21 mouse cellular contexts compared by ENCODE assay signal in genomic region chr2:115685250-115685649, GRCm38 (mm10).
DNase-seq lines count a peak whose midpoint lies in the region; ATAC-seq and TF ChIP-seq lines count a peak whose summit lies in the region.
"Had no signal": no experiment of that assay in that cellular context is flagged by ENCODE, and none has a peak within 500 bp of the region (broad histone marks: within the 10 kb centered on the region; RNA-seq: fewer than 3 reads in every experiment).

No protein-coding gene starts in this region.

- H3K4me1 ChIP-seq in kidney, adult 2 months (ENCODE audit: control insufficient read depth, insufficient read depth, low read length) = no peaks in the 10 kb centered on the region
- H3K4me1 ChIP-seq in kidney, embryonic 15.5 days = peaks cover 17% of the 10 kb centered on the region; the same call in 1 of the 2 replicates
- H3K4me1 ChIP-seq in kidney, postnatal 0 days (replicated peaks; ENCODE audit: insufficient read depth, low read length) = no peaks in the 10 kb centered on the region; the same call in 1 of the 2 replicates
- peaks cover 15% of the 10 kb centered on the region for H3K4me1 ChIP-seq in olfactory bulb, adult 2 months (ENCODE audit: control insufficient read depth, insufficient read depth, low read length)
- H3K4me1 ChIP-seq: embryonic facial prominence, embryonic 10.5 days; embryonic facial prominence, embryonic 12.5 days had no signal

- no peak for TF ChIP-seq CTCF in kidney, adult 2 months (conservative IDR thresholded peaks at IDR 0.05; ENCODE audit: insufficient read depth, insufficient read length, low read depth, low read length)
- no peak for TF ChIP-seq CTCF in kidney, postnatal 0 days (IDR thresholded peaks at IDR 0.05; ENCODE audit: low read depth)
- TF ChIP-seq CTCF in olfactory bulb, adult 2 months (IDR thresholded peaks at IDR 0.05; ENCODE audit: insufficient read depth, low read depth, low read length) = no peak

- WGBS in kidney, adult 2 months = 38% methylated on average over 3 of the region's 3 CpGs
- WGBS in kidney, embryonic 15.5 days = 28% methylated on average over 3 of the region's 3 CpGs
- WGBS in kidney, postnatal 0 days = 27% methylated on average over 3 of the region's 3 CpGs
- WGBS in olfactory bulb, adult 2 months = 85% methylated on average over 3 of the region's 3 CpGs

- ATAC-seq in kidney, embryonic 15.5 days (replicated peaks; ENCODE audit: low FRiP score) = peak; percentile 85
- ATAC-seq in kidney, postnatal 0 days (replicated peaks; ENCODE audit: low FRiP score, low read depth) = peak; percentile 75
- ATAC-seq: activated CD4-positive, CD25-positive, alpha-beta regulatory T cell, adult 4 months; forebrain, embryonic 13.5 days; forebrain, embryonic 15.5 days had no signal

- no peak for TF ChIP-seq POLR2A in kidney, adult 2 months (IDR thresholded peaks at IDR 0.05; ENCODE audit: low read depth, low read length)
- no peak for TF ChIP-seq POLR2A in olfactory bulb, adult 2 months (IDR thresholded peaks at IDR 0.05; ENCODE audit: insufficient read depth, low read depth, low read length)

- no peaks in the 10 kb centered on the region for H3K27me3 ChIP-seq in kidney, adult 2 months (replicated peaks; ENCODE audit: control insufficient read depth, insufficient read depth, low read length)
- no peaks in the 10 kb centered on the region for H3K27me3 ChIP-seq in kidney, embryonic 15.5 days
- no peaks in the 10 kb centered on the region for H3K27me3 ChIP-seq in kidney, postnatal 0 days (ENCODE audit: insufficient read depth, low read length)
- H3K27me3 ChIP-seq: embryonic facial prominence, embryonic 12.5 days; forebrain, embryonic 13.5 days; forebrain, embryonic 15.5 days had no signal

- H3K4me3 ChIP-seq in kidney, adult 2 months (ENCODE audit: insufficient read depth, low read depth, low read length) = no peak overlapping the region
- H3K4me3 ChIP-seq in kidney, embryonic 15.5 days (replicated peaks) = no peak overlapping the region
- no peak overlapping the region for H3K4me3 ChIP-seq in kidney, postnatal 0 days (replicated peaks; ENCODE audit: low read depth, low read length)
- H3K4me3 ChIP-seq in olfactory bulb, adult 2 months (ENCODE audit: insufficient read depth, low read depth, low read length) = no peak overlapping the region
- H3K4me3 ChIP-seq: embryonic facial prominence, embryonic 10.5 days; embryonic facial prominence, embryonic 12.5 days; forebrain, embryonic 13.5 days; forebrain, embryonic 15.5 days had no signal

- no peaks in the 10 kb centered on the region for H3K36me3 ChIP-seq in kidney, adult 2 months (ENCODE audit: control insufficient read depth, insufficient read depth, low read length)
- H3K36me3 ChIP-seq in kidney, embryonic 15.5 days = no peaks in the 10 kb centered on the region; the same call in 1 of the 2 replicates
- H3K36me3 ChIP-seq in kidney, postnatal 0 days (ENCODE audit: insufficient read depth, low read length) = 0 out of 2 replicates have a peak, but pooled peaks cover 4% of the 10 kb centered on the region
- H3K36me3 ChIP-seq: embryonic facial prominence, embryonic 10.5 days; embryonic facial prominence, embryonic 12.5 days; forebrain, embryonic 15.5 days had no signal

- H3K9ac ChIP-seq in kidney, embryonic 15.5 days = no peak overlapping the region
- H3K9ac ChIP-seq in kidney, postnatal 0 days (ENCODE audit: low read depth, low read length) = no peak overlapping the region
- H3K9ac ChIP-seq: embryonic facial prominence, embryonic 12.5 days; forebrain, embryonic 13.5 days; forebrain, embryonic 15.5 days had no signal

- peak; percentile 4 for DNase-seq in kidney, adult 2 months
- DNase-seq in kidney, adult 8-10 months = no peak
- no peak for DNase-seq in kidney, adult 18-20 months
- DNase-seq in kidney, postnatal 0 days (ENCODE audit: low spot score) = peak; percentile 86
- no peak for DNase-seq in kidney, adult 9 months
- no peak for DNase-seq in lung, adult 18-20 months
- DNase-seq: adrenal gland, adult 8-10 months; adrenal gland, postnatal 14 days; adrenal gland, postnatal 36 days; cerebellum, adult 11-12 months; cerebellum, adult 2 months; cerebellum, adult 9-10 months; cerebellum, postnatal 10 days; cerebellum, postnatal 25 days had no signal

- no peaks in the 10 kb centered on the region for H3K9me3 ChIP-seq in kidney, embryonic 15.5 days (replicated peaks)
- H3K9me3 ChIP-seq in kidney, postnatal 0 days (replicated peaks; ENCODE audit: low read length) = no peaks in the 10 kb centered on the region
- H3K9me3 ChIP-seq: embryonic facial prominence, embryonic 10.5 days; embryonic facial prominence, embryonic 12.5 days; forebrain, embryonic 13.5 days; forebrain, embryonic 15.5 days had no signal

- H3K4me2 ChIP-seq in kidney, embryonic 15.5 days = no peak overlapping the region
- H3K4me2 ChIP-seq in kidney, postnatal 0 days (ENCODE audit: low read length) = no peak overlapping the region
- H3K4me2 ChIP-seq: embryonic facial prominence, embryonic 12.5 days; forebrain, embryonic 13.5 days; forebrain, embryonic 15.5 days had no signal

- no peak overlapping the region for H3K27ac ChIP-seq in kidney, adult 2 months (ENCODE audit: insufficient read depth, low read depth, low read length)
- no peak overlapping the region for H3K27ac ChIP-seq in kidney, embryonic 15.5 days
- H3K27ac ChIP-seq in kidney, postnatal 0 days = no peak overlapping the region
- H3K27ac ChIP-seq in olfactory bulb, adult 2 months (ENCODE audit: insufficient read depth, low read depth, low read length) = peak overlapping the region; percentile 25
- H3K27ac ChIP-seq: embryonic facial prominence, embryonic 10.5 days; embryonic facial prominence, embryonic 12.5 days; forebrain, embryonic 13.5 days; forebrain, embryonic 15.5 days had no signal

Comparison
In these comparisons a context has a peak if more than half of its experiments do, and no peak if none do; other contexts are left out.
1. DNase-seq: peak in kidney, adult 2 months (single experiment) and kidney, postnatal 0 days (single experiment); none in kidney, adult 8-10 months (0 of 2), kidney, adult 18-20 months (single experiment), kidney, adult 9 months (single experiment) and lung, adult 18-20 months (0 of 2).